Mouse (Mus musculus) adrenal gland, adult (tissue): ENCODE measurements around the gene Lonp2.

Experiments
- DNase-seq, 2 experiments: peaks; one replicate each; pipeline ENCODE4 v3.0.0; 2022 to 2023; ENCODE audit warnings: low spot score in 1 of 2; ENCODE audit not compliant: inconsistent age in 2 of 2

Lonp2 gene

DNA sequence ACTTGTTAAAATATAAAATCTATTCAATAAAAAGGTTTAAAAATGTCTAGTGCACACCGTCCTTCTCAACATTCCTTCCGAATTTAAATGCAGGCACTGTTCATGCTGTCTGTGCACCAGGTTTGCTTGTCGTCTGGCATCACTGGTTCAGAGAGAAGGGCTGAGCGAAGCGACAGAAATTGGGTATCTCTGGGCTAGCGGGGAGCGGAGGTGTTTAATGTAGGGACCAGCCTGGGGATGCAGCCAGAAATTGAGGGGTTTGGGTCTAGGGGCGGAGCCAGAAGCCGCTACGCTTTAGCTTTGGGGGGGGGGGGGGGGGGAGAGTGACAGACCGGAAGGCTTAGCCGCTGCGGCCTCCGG, 312 bp upstream of the Lonp2 start:
- no peak for DNase-seq

- peak; percentile 22 to 63 for DNase-seq
These were observed 1.1 kb downstream of the Lonp2 start for GRCm38 (mm10) chr8:86624915-86625314.

DNA sequence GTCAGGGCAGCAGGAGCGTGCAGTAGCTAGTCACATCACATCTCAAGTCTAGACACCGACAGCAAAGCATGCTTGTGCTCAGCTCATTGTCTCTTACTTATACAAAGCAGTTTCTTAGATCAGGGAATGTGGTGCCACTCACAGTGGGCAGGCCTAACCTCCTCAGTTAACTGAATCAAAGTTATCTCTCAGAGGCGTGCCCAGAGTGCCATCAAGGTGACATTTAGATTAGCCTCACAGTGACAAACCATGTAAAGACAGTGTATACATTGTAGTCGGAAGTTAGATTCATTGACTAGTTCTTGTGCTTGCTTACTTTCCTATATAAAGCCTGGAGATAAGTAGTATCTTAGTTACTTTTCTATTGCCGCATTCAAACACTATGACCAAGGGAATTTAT, 6.4 kb downstream of the Lonp2 start:
- no peak for DNase-seq

- DNase-seq: no peak
These were observed 7.6 kb downstream of the Lonp2 start for GRCm38 (mm10) chr8:86631395-86631794.

DNA sequence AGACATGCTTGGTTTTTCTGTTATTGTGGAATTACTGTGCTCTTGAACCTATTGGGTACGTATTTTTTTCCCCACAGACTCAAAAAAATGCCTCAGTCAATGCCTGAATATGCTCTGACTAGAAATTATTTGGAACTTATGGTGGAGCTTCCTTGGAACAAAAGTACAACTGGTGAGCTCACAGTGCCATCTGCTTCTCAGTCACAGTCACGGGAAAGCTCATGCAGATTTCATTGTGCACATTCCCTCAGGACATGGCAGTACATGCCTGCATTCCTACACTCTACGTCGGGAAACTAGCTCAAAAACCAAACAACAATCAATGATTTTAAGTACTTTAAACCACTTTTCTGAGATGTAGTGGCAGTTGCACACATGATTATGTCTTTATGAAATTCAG, 14.0 kb downstream of the Lonp2 start:
- no peak for DNase-seq

DNA sequence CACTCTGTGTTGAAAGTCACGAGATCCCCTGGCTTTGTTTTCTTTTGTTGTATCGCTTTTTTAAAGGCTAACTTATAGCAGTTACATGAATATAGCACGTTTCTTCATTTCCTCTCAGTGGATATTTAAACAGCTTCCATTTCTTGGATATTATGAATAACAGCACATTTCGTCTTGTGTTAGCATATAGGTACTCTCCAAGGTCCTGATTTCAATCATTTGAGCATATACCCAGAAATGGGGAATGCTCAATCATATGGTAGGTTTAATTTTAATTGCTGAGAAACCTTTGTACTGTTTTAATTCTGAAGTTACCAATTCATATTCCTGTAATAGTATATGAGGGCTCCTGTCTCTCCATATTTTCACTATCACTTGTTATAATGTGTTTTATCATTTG, 15.1 kb downstream of the Lonp2 start:
- no peak for DNase-seq

DNA sequence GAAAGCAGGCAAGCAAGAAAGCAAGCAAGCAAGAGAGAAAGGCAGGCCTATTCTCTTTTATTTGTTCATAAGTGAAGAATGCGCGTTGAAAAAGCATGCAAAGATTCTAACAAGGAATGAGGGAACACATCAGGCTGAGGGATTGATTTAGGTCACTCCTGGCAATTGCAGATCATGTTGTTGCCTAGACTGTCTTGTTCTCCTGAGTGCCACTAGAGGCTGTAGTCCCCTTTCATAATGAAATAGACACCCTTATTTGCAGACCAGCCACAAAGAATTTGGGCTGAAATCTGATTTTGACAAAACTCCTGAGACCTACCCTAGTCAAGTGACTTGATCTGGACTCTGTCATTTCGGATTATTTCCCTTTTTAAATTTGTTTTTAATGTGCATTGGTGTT, 18.8 kb downstream of the Lonp2 start:
- DNase-seq: no peak

DNA sequence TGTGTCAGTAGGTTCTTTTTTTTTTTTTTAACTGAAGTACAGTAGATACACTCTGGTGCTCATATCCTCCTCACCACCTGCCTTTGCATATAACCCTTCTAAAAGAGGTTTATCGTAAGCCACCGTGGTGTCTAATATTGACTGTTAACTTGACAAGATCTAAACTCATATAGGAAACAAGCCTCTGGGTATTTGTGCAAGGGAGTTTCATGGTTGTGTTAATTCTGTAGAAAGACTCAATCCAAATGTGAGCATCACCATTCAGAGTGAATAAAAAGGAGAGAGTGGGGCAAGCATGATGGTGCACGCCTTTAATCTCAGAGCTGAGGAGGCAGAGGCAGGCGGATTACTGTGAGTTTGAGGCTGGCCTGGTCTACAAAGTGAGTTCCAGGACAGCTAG, 20.8 kb downstream of the Lonp2 start:
- no peak for DNase-seq

GRCm38 (mm10) chr8:86647771-86648170, 23.9 kb downstream of the Lonp2 start:
- no peak for DNase-seq

- DNase-seq: peak; percentile 23 to 56
These were observed 27.6 kb downstream of the Lonp2 start for GRCm38 (mm10) chr8:86651416-86651815.

DNA sequence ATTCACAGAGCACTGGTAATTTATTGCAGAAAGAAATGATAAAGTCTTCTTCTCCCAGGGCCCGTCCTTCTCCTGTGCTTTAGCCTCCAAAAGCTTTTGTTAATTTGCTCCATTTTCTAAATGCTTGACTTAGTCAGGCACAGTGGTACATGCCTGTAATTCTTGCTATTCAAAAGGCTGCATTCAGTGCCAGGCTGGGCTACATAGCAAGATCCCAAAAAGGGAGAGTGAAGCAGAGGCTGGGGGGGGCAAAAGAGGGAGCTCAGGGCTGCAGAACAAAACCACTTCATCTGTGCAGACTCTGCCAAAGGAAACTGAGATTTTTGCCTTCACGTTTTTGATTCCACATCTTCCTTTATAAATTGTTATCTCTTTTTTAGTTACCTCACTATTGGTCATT, 28.7 kb downstream of the Lonp2 start:
- DNase-seq: no peak

DNA sequence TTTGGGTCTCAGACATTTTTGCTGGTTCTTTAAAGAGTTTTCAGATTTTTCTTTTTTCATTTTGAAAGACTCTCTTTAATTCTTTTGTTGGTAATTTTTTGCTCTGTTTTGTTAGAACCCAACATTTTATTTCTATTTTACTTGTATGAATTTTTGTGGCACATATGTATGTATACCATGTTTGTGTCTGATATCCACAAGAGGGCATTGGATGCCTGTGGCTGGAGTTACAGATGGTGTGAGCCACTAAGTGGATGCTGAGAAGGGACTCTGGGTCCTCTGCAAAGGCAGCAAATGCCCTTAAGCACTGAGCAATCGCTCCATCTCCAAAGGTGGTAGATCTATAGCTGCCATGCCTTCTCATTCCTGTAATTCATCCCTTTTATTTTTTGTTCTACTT, 30.7 kb downstream of the Lonp2 start:
- no peak for DNase-seq

- peak in 1 of 2 experiments; percentile 74 for DNase-seq
These were observed 44.9 kb downstream of the Lonp2 start for GRCm38 (mm10) chr8:86668750-86669149.

GRCm38 (mm10) chr8:86669259-86669658, 45.4 kb downstream of the Lonp2 start:
- no peak for DNase-seq

GRCm38 (mm10) chr8:86686629-86687028, 62.8 kb downstream of the Lonp2 start:
- no peak for DNase-seq

- DNase-seq: peak in 1 of 2 experiments; percentile 30
These were observed 68.3 kb downstream of the Lonp2 start for GRCm38 (mm10) chr8:86692107-86692506.

DNA sequence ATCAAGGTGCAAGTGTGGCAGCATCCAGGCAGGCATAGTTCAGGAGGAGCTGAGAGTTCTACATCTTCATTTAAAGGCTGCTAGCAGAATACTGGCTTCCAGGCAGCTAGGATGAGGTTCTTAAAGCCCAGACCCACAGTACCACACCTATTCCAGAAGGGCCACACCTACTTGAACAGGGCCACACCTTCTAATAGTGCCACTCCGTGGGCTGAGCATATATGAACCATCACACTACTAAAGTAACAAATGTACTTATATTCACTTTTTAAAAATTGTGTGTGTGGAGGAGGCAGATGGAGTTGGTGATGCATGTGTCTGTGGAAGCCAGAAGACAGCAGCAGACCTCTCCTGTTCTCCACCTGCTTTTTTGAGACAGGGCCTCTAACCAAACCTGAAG, 70.2 kb downstream of the Lonp2 start:
- DNase-seq: peak in 1 of 2 experiments; percentile 18

GRCm38 (mm10) chr8:86695703-86696102, 71.9 kb downstream of the Lonp2 start:
- DNase-seq: peak in 1 of 2 experiments; percentile 18

GRCm38 (mm10) chr8:86698811-86699421, 75.1 kb downstream of the Lonp2 start:
- peak; percentile 69 to 84 for DNase-seq

DNA sequence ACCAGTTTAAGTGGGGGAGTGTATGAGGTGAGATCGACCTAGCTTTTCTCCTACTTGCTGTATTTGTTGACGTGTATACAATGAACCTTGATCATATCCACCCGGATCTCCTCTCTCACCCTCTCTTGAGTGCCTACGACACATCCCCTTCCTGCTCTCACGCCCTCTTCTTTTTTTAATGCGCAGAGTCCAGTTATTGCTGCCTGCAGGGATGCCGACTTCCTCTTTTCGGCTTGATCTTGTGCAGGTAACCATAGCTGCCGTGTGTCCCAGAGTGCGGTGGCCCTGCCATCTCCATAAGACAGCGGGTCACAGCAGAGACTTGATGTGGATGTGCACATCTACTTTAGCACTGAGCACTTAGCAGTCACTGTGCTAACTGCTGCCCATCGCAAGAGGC, 75.6 kb downstream of the Lonp2 start:
- DNase-seq: no peak

DNA sequence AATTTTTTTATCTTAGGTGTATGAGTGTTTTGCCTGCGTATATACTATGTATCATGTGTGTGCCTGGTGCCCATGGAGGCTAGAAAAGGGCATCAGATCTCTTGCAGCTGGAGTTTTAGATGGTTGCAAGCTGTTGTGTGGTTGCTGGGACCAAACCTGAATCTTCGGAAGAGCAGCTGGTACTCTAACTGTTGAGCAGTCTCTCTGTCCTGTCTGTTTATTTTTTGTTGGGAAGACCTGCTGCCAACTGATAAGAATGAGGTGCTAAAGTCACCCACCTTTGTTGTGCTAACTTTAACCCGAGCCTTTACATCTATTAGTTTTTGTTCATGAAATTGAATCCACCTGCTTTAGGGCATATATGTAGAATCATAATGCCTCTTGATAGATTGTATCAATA, 78.6 kb downstream of the Lonp2 start:
- DNase-seq: no peak

DNA sequence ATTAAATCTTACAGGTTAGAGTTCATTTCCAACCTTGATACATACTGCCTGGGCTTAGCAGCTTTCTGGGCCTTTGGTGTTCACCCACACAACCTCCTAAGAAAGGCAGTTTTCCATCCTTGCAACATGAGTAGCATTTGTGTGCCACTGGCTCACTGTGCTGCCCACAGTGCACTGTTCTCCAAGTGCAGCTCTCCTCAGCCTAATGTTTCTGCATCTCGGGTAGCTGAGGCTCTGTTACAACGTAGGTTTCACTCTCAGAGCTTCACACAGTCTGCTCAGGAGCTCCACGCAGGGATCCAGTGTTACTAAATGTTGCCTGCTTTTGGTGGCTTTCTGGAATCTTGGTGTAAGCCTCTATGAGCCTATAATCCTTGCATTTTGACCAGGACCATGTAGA, 81.5 kb downstream of the Lonp2 start:
- no peak for DNase-seq

- peak in 1 of 2 experiments; percentile 49 for DNase-seq
These were observed 82.9 kb downstream of the Lonp2 start for GRCm38 (mm10) chr8:86706756-86707155.

DNA sequence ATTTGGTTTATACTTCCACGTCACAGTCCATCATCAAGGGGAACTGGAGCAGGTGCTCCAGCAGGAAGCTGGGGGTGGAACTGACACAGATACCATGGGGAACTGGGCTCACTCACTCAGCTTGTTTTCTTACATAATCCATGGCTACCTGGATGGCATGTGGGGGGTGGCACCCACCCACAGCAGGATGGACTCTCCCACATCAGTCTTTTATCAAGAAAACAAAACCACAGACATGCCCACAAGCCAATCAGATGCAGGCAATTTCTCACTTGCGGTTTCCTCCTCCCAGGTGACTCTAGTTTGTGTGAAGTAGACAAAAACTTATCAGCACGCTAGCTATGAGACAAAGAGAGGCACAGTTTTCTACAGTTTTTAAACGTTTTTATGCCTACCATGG, 84.0 kb downstream of the Lonp2 start:
- no peak for DNase-seq
